Mouse (Mus musculus) kidney, postnatal 0 days (tissue): ENCODE measurements around the gene Supt3. TPM values are rescaled to one million over a fixed set of nuclear protein-coding genes. Genes with fewer than 3 reads are reported as not detected.

Experiments
- ATAC-seq: fragments of 200-750 bp; cut with Nextera tagmentation; replicated peaks from 2 replicates; pipeline ENCODE4 v1.8.0; 2017; ENCODE audit warnings: low read depth, moderate number of reproducible peaks, moderate TSS enrichment, moderate library complexity; ENCODE audit not compliant: low FRiP score
- DNase-seq: peaks from one replicate; pipeline ENCODE4 v3.0.0-alpha.2; 2016; ENCODE audit warnings: low spot score
- H3K27ac ChIP-seq: fragments of 300-500 bp; sonication (generic); 2 replicates; pipeline ENCODE4 v1.5.1; 2014; ENCODE audit warnings: mild to moderate bottlenecking
- H3K27me3 ChIP-seq: fragments of 300-500 bp; sonication (generic); 2 replicates; pipeline ENCODE4 v1.6.1; 2014; ENCODE audit warnings: low read length, mixed read lengths; ENCODE audit not compliant: insufficient read depth
- H3K36me3 ChIP-seq: fragments of 300-500 bp; sonication (generic); 2 replicates; pipeline ENCODE4 v1.6.1; 2014; ENCODE audit warnings: low read length, mixed read lengths; ENCODE audit not compliant: insufficient read depth
- H3K4me1 ChIP-seq: fragments of 300-500 bp; sonication (generic); replicated peaks from 2 replicates; pipeline ENCODE4 v1.6.1; 2014; ENCODE audit warnings: antibody characterized with exemption, low read length, mixed read lengths; ENCODE audit not compliant: insufficient read depth
- H3K4me2 ChIP-seq: fragments of 300-500 bp; sonication (generic); 2 replicates; pipeline ENCODE4 v1.6.1; 2014; ENCODE audit warnings: mild to moderate bottlenecking, low read length, moderate library complexity, mixed read lengths
- H3K4me3 ChIP-seq: fragments of 300-500 bp; sonication (generic); replicated peaks from 2 replicates; pipeline ENCODE4 v1.5.1; 2014; ENCODE audit warnings: low read depth, low read length
- H3K9ac ChIP-seq: fragments of 300-500 bp; sonication (generic); 2 replicates; pipeline ENCODE4 v1.6.1; 2014; ENCODE audit warnings: low read depth, low read length
- H3K9me3 ChIP-seq: fragments of 300-500 bp; sonication (generic); replicated peaks from 2 replicates; pipeline ENCODE4 v1.6.1; 2016; ENCODE audit warnings: low read length, inconsistent platforms, mixed read lengths
- CTCF ChIP-seq: IDR thresholded peaks from 2 replicates; pipeline ENCODE4 v1.5.1; 2016; ENCODE audit warnings: antibody characterized with exemption, low read depth, mild to moderate bottlenecking, moderate library complexity
- WGBS: fragments of 180-500 bp; shearing (Covaris S2); extraction: QIAGEN DNeasy Blood & Tissue Kit; methylation state at CpG from one replicate; pipeline ENCODE4 v1.1.7; 2014; 5-methylcytosine and 5-hydroxymethylcytosine counted together
- polyA plus RNA-seq: library from polyadenylated mRNA; unstranded; fragments of >200 nt; fragmentation: Nextera tagmentation; extraction: Ambion mirVana; gene quantifications from 2 replicates; pipeline ENCODE4 v1.2.1, GENCODE M21; 2015

Supt3 gene
- polyA plus RNA-seq, 1 experiment from 2014 or later: 19.2 TPM

DNA sequence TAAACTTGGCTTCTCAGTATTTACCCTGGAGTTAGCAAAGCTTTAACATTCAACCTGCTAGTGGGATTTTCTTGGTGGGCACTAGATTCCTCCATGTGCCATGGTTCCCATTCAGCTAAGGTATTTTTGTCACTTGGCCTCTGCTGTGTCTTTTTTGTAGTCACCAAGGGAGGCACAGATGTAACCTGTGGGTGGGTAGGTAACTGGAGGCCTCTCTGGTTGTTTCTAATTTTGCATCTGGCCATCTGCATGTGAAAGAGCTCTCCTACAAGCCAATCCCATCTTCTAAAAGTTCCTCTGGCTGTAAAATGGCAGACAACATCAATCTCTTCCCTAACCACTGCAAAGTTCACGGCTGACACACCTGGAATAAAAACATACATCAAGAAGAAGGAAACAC is 190.2 kb downstream of the Supt3 start:
- WGBS: 75% methylated on average over 1 of the region's 1 CpGs
- Histone ChIP-seq H3K4me1 (no peaks in the 10 kb centered on the region), H3K4me3 (no peak overlapping the region), H3K9ac (no peak overlapping the region), H3K9me3 (no peaks in the 10 kb centered on the region), H3K36me3 (no peaks in the 10 kb centered on the region), H3K4me2 (no peak overlapping the region), H3K27ac (no peak overlapping the region), H3K27me3 (no peaks in the 10 kb centered on the region)
- TF ChIP-seq CTCF: no peak
- ATAC-seq (no peak), DNase-seq (no peak)

GRCm38 (mm10) chr17:44970255-44970654 is 193.3 kb downstream of the Supt3 start:
- no peaks in the 10 kb centered on the region for H3K27me3 ChIP-seq
- H3K9me3 ChIP-seq: no peaks in the 10 kb centered on the region
- H3K4me2 ChIP-seq: no peak overlapping the region
- H3K4me1 ChIP-seq: no peaks in the 10 kb centered on the region
- ATAC-seq: no peak
- no peak overlapping the region for H3K4me3 ChIP-seq
- no peak overlapping the region for H3K9ac ChIP-seq
- DNase-seq: no peak
- 95% methylated on average over 3 of the region's 3 CpGs for WGBS
- no peak overlapping the region for H3K27ac ChIP-seq
- no peak for TF ChIP-seq CTCF
- H3K36me3 ChIP-seq: no peaks in the 10 kb centered on the region

- no peak for TF ChIP-seq CTCF
- Histone ChIP-seq H3K36me3 (no peaks in the 10 kb centered on the region), H3K27ac (no peak overlapping the region), H3K4me1 (no peaks in the 10 kb centered on the region), H3K27me3 (no peaks in the 10 kb centered on the region), H3K4me3 (no peak overlapping the region), H3K9me3 (no peaks in the 10 kb centered on the region), H3K4me2 (no peak overlapping the region), H3K9ac (no peak overlapping the region)
- 36% methylated on average over 4 of the region's 4 CpGs for WGBS
- DNase-seq (peak; percentile 52), ATAC-seq (peak; percentile 78)
Observed at GRCm38 (mm10) chr17:44973489-44973888, 196.5 kb downstream of the Supt3 start.

DNA sequence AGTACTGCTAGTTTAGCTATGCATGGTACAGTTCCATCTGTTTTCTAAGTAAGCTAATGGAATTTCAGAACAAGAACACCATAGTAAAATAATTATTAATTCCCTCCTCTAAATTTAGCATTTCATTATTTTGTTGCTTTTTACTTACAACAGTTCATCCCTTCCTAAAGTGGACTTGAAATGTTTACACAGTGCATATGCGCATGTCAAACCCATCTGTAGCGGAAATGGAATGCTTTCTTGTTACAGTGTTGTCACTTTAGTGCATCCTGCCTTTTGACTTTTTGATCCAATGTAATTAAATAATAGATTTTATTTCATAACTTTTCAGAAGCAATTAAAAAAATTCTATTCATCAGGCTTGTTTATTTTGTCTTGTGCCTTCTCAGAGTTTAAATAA is 200.7 kb downstream of the Supt3 start:
- WGBS: 82% methylated on average over 2 of the region's 2 CpGs
- TF ChIP-seq CTCF: no peak
- ATAC-seq: no peak

DNA sequence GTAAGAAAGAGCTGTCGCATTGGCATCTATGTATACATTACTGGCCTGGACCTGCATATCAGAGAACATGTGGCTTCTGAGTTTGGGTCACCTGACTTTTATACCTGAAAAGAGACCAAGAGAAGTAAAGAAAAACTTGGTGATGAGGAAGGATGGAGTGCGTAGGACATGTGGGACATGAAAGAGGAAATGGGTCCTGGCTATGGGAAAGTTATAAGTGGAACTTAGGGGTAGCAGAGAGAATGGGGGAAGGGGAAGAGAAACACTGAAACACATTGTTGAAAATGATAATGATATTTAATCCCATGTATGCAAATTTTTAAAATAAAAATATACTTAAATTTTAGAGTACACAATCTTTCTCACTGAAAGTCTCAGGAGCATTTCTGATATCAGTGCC is 211.0 kb downstream of the Supt3 start:
- Histone ChIP-seq H3K27ac (no peak overlapping the region), H3K27me3 (no peaks in the 10 kb centered on the region), H3K36me3 (no peaks in the 10 kb centered on the region), H3K9ac (no peak overlapping the region), H3K9me3 (no peaks in the 10 kb centered on the region), H3K4me2 (no peak overlapping the region), H3K4me1 (0 out of 2 replicates have a peak, but pooled peaks cover 3% of the 10 kb centered on the region), H3K4me3 (no peak overlapping the region)
- WGBS: 96% methylated on average over 2 of the region's 2 CpGs
- no peak for TF ChIP-seq CTCF
- ATAC-seq (no peak), DNase-seq (no peak)

More for the DNA sequence above, 200.7 kb downstream of the Supt3 start:
- Histone ChIP-seq H3K36me3 (no peaks in the 10 kb centered on the region), H3K9me3 (no peaks in the 10 kb centered on the region), H3K4me3 (no peak overlapping the region), H3K9ac (no peak overlapping the region), H3K4me1 (no peaks in the 10 kb centered on the region), H3K27me3 (no peaks in the 10 kb centered on the region), H3K4me2 (no peak overlapping the region), H3K27ac (no peak overlapping the region)
- DNase-seq: peak; percentile 59

DNA sequence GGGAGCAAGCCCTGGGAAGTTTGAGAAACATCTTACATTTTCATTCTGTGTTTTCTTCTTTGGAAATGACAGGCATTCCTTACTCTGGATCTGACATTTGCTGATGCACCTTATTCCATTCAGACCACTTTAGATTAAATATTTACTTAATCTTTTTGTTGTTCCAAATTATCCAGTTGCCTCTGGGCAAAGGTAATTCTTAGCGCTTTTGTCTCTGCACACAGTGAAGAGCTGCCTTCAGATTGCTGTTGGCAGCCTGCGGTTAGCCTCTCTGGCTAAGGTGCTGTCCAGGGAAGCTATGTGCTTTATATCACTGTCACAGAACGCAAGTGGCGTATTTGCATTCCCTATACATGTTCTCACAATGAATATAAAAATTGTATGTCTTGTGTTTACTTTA is 226.4 kb downstream of the Supt3 start:
- Histone ChIP-seq H3K36me3 (no peaks in the 10 kb centered on the region), H3K9me3 (no peaks in the 10 kb centered on the region), H3K4me3 (no peak overlapping the region), H3K4me1 (no peaks in the 10 kb centered on the region), H3K27me3 (no peaks in the 10 kb centered on the region), H3K27ac (no peak overlapping the region), H3K9ac (no peak overlapping the region), H3K4me2 (no peak overlapping the region)
- whole genome bisulfite sequencing: 91% methylated on average over 4 of the region's 4 CpGs
- ATAC-seq (no peak), DNase-seq (no peak)
- TF ChIP-seq CTCF: no peak

GRCm38 (mm10) chr17:45004477-45005170 is 227.7 kb downstream of the Supt3 start:
- no peak for TF ChIP-seq CTCF
- WGBS: 92% methylated on average over 13 of the region's 13 CpGs
- Histone ChIP-seq H3K27me3 (no peaks in the 10 kb centered on the region), H3K9ac (no peak overlapping the region), H3K9me3 (no peaks in the 10 kb centered on the region), H3K4me1 (no peaks in the 10 kb centered on the region), H3K4me3 (no peak overlapping the region), H3K36me3 (no peaks in the 10 kb centered on the region), H3K27ac (no peak overlapping the region), H3K4me2 (no peak overlapping the region)
- no peak for DNase-seq
- no peak for ATAC-seq
